Mouse (Mus musculus): ENCODE measurements at regions not wholly inside any gene's neighbourhood (a gene's known extent, or its start where the extent isn't known, plus 50 kb on each side); places are given as distances from the start of the nearest gene placed in this dataset.
A peak's percentile ranks its signal among the peaks of the same experiment; 100 is the strongest.
"Not testable (repeated sequence)": the region's sequence is repeated elsewhere in the genome, so short reads cannot be mapped to it uniquely, and the experiment has no call there.

- DNase-seq (ENCODE audit: extremely low spot score in 1 of 2, low spot score in 1 of 2): no peak
Observed at GRCm38 (mm10) chr2:100918122-100918521, 706.4 kb upstream of the Rag2 start.

- no peak for DNase-seq (ENCODE audit: extremely low spot score in 1 of 2, low spot score in 1 of 2)
Observed at GRCm38 (mm10) chr2:100919537-100920212, 704.8 kb upstream of the Rag2 start.

GRCm38 (mm10) chr2:100948632-100949031, 675.9 kb upstream of the Rag2 start:
- not testable (repeated sequence) for DNase-seq (ENCODE audit: extremely low spot score in 1 of 2, low spot score in 1 of 2)

GRCm38 (mm10) chr2:100959412-100959811, 665.1 kb upstream of the Rag2 start:
- DNase-seq (ENCODE audit: extremely low spot score in 1 of 2, low spot score in 1 of 2): no peak

- DNase-seq (ENCODE audit: extremely low spot score in 1 of 2, low spot score in 1 of 2): no peak
Observed at GRCm38 (mm10) chr2:100964584-100964983, 659.9 kb upstream of the Rag2 start.

- DNase-seq (ENCODE audit: extremely low spot score in 1 of 2, low spot score in 1 of 2): no peak
Observed at GRCm38 (mm10) chr2:100977202-100977601, 647.3 kb upstream of the Rag2 start.

- DNase-seq (ENCODE audit: extremely low spot score in 1 of 2, low spot score in 1 of 2): no peak
Observed at GRCm38 (mm10) chr2:100982362-100982761, 642.2 kb upstream of the Rag2 start.

GRCm38 (mm10) chr2:101015353-101015752, 609.2 kb upstream of the Rag2 start:
- DNase-seq (ENCODE audit: extremely low spot score in 1 of 2, low spot score in 1 of 2): no peak

GRCm38 (mm10) chr2:101019384-101019783, 605.1 kb upstream of the Rag2 start:
- DNase-seq (ENCODE audit: extremely low spot score in 1 of 2, low spot score in 1 of 2): no peak

- no peak for DNase-seq (ENCODE audit: extremely low spot score in 1 of 2, low spot score in 1 of 2)
Observed at GRCm38 (mm10) chr2:101021515-101021914, 603.0 kb upstream of the Rag2 start.

- no peak for DNase-seq (ENCODE audit: extremely low spot score in 1 of 2, low spot score in 1 of 2)
Observed at GRCm38 (mm10) chr2:101043050-101043449, 581.5 kb upstream of the Rag2 start.

- DNase-seq (ENCODE audit: extremely low spot score in 1 of 2, low spot score in 1 of 2): no peak
Observed at GRCm38 (mm10) chr2:101062939-101063338, 561.6 kb upstream of the Rag2 start.

GRCm38 (mm10) chr2:101074990-101075389, 549.5 kb upstream of the Rag2 start:
- DNase-seq (ENCODE audit: extremely low spot score in 1 of 2, low spot score in 1 of 2): no peak

- no peak for DNase-seq (ENCODE audit: extremely low spot score in 1 of 2, low spot score in 1 of 2)
Observed at GRCm38 (mm10) chr2:101080231-101080630, 544.3 kb upstream of the Rag2 start.

GRCm38 (mm10) chr2:101083813-101084212, 540.7 kb upstream of the Rag2 start:
- no peak for DNase-seq (ENCODE audit: extremely low spot score in 1 of 2, low spot score in 1 of 2)

- no peak for DNase-seq (ENCODE audit: extremely low spot score in 1 of 2, low spot score in 1 of 2)
Observed at GRCm38 (mm10) chr2:101084648-101085047, 539.9 kb upstream of the Rag2 start.

- no peak for DNase-seq (ENCODE audit: extremely low spot score in 1 of 2, low spot score in 1 of 2)
Observed at GRCm38 (mm10) chr2:101107183-101107872, 517.2 kb upstream of the Rag2 start.

- no peak for DNase-seq (ENCODE audit: extremely low spot score in 1 of 2, low spot score in 1 of 2)
Observed at GRCm38 (mm10) chr2:101136867-101137266, 487.7 kb upstream of the Rag2 start.

GRCm38 (mm10) chr2:101139931-101140330, 484.6 kb upstream of the Rag2 start:
- DNase-seq (ENCODE audit: extremely low spot score in 1 of 2, low spot score in 1 of 2): no peak

- DNase-seq (ENCODE audit: extremely low spot score in 1 of 2, low spot score in 1 of 2): no peak
Observed at GRCm38 (mm10) chr2:101156755-101157271, 467.7 kb upstream of the Rag2 start.

GRCm38 (mm10) chr2:101159276-101159675, 465.2 kb upstream of the Rag2 start:
- peak in 1 of 2 experiments; percentile 61 for DNase-seq (ENCODE audit: extremely low spot score in 1 of 2, low spot score in 1 of 2)

- DNase-seq (ENCODE audit: extremely low spot score in 1 of 2, low spot score in 1 of 2): no peak
Observed at GRCm38 (mm10) chr2:101165942-101166341, 458.6 kb upstream of the Rag2 start.
